Mouse (Mus musculus) ovary, adult 18-20 months (tissue): ENCODE measurements around the gene Ypel3.

Experiments used
- DNase-seq: peaks from one replicate; pipeline ENCODE4 v3.0.0; 2022; ENCODE audit warnings: low spot score, mixed read lengths

The Ypel3 gene

DNA sequence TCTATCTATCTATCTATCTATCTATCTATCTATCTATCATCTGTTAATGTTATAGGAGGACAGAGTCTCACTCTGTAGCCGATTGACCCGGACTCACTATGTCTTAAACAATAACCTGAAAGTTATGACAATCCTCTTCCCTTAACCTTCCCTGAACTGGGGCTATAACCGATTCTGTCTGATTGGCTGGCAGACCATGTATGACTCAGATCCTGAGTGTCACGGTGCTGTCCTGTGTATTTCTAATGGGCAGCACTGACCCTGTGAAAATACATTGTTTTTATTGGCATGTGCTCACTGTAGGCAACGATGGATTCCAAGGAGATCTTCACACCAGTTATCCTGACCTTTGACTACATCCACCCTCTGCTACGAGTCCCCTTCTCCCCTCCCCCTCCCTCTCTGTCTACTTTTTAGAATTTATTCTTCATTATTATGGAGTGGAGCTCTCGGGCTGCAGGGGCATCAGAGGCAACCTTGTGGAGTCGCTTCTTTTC lies 39.0 kb downstream of the Ypel3 start:
- no peak for DNase-seq

- DNase-seq, result no peak
Measured at GRCm38 (mm10) chr7:126816494-126816893, 39.7 kb downstream of the Ypel3 start.

GRCm38 (mm10) chr7:126817595-126817994 lies 40.8 kb downstream of the Ypel3 start:
- no peak for DNase-seq

DNA sequence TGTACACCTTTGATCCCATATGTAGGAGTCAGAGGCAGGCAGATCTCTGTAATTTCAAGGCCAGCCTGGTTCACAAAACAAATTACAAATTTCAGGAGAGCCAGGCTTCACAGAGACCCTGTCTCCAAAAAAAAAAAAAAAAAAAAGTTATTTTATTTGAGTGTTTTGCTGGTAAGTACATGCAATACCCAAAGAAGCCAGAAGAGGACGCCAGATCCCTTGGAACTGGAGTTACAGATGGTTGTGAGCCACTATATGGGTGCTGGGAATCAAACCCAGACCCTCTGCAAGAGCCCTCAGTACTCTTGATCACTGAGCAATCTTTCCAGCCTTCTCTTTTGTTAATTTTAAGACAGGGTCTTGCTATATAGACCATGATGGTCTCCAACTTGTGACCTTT lies 42.1 kb downstream of the Ypel3 start:
- DNase-seq, result no peak

- peak; percentile 61 for DNase-seq
Measured at GRCm38 (mm10) chr7:126821835-126822511, 45.2 kb downstream of the Ypel3 start.

DNA sequence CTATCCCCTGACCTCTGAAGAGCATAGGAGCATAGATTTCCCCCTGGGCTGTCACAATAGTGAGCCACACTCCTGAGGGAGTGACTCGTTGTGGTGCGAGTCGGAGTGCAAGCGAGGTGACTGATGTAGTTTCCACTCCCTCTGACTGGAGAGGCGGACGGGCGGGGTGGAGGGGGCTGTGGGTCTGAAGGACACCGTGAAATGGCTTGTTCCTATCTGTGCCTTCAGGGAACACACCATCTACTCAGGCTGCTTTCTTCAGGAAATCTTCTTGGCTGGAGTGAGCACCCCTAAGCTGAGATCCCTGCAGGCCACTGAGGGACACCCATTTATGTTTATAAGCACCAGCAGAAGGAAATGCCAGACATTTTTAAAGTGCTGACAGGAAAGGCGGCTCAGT lies 46.0 kb downstream of the Ypel3 start:
- no peak for DNase-seq

GRCm38 (mm10) chr7:126823202-126823711 lies 46.5 kb downstream of the Ypel3 start:
- DNase-seq, result no peak

DNA sequence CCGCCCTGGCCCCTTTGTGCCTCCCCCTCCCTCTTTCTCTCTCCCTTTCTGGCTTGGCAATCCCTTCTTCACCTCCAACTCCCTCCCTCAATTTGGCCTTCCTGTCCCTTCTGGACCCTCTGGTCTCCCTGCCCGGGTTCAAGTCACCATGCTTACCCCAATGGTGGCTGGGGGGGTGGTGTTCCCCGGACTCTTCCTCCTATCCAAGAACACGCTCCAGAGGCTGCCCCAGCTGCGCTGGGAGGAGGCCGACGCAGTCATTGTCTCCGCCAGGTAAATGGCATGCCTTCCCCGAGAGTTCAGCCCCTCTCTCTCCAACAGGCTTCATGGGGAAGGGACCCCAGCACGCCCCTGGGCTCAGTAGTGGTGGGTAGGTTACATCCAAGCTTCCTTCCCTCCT lies 47.2 kb downstream of the Ypel3 start:
- DNase-seq, result no peak

GRCm38 (mm10) chr7:126825403-126825802 lies 48.6 kb downstream of the Ypel3 start:
- DNase-seq, result no peak

- no peak for DNase-seq
Measured at GRCm38 (mm10) chr7:126825952-126826351, 49.2 kb downstream of the Ypel3 start.
